Mouse (Mus musculus) hindbrain, embryonic 15.5 days (tissue): ENCODE data around the gene Itga1. TPM values are rescaled to one million over a fixed set of nuclear protein-coding genes. Genes with fewer than 3 reads are reported as not detected.

Experiments used
- ATAC-seq: fragments of 200-750 bp; cut with Nextera tagmentation; 2 replicates; pipeline ENCODE4 v1.8.0; 2017; ENCODE audit warnings: low read depth, moderate number of reproducible peaks, moderate TSS enrichment; ENCODE audit not compliant: low FRiP score
- H3K27ac ChIP-seq: fragments of 300-500 bp; sonication (generic); replicated peaks from 2 replicates; pipeline ENCODE4 v1.5.1; 2015; ENCODE audit warnings: mild to moderate bottlenecking, inconsistent platforms
- H3K27me3 ChIP-seq: fragments of 300-500 bp; sonication (generic); 2 replicates; pipeline ENCODE4 v1.6.1; 2015; ENCODE audit warnings: control low read depth, inconsistent platforms
- H3K36me3 ChIP-seq: fragments of 300-500 bp; sonication (generic); 2 replicates; pipeline ENCODE4 v1.6.1; 2015; ENCODE audit warnings: control low read depth, inconsistent platforms
- H3K4me1 ChIP-seq: fragments of 300-500 bp; sonication (generic); replicated peaks from 2 replicates; pipeline ENCODE4 v1.6.1; 2015; ENCODE audit warnings: control low read depth, inconsistent platforms
- H3K4me2 ChIP-seq: fragments of 300-500 bp; sonication (generic); 2 replicates; pipeline ENCODE4 v1.6.1; 2015; ENCODE audit warnings: moderate library complexity, mild to moderate bottlenecking, inconsistent platforms
- H3K4me3 ChIP-seq: fragments of 300-500 bp; sonication (generic); 2 replicates; pipeline ENCODE4 v1.5.1; 2015; ENCODE audit warnings: mild to moderate bottlenecking, inconsistent platforms
- H3K9ac ChIP-seq: fragments of 300-500 bp; sonication (generic); 2 replicates; pipeline ENCODE4 v1.6.1; 2015; ENCODE audit warnings: inconsistent platforms
- H3K9me3 ChIP-seq: fragments of 300-500 bp; sonication (generic); 2 replicates; pipeline ENCODE4 v1.6.1; 2016; ENCODE audit warnings: control low read depth, inconsistent platforms
- WGBS: fragments of 180-500 bp; shearing (Covaris S2); methylation state at CpG from one replicate; pipeline ENCODE4 v1.1.7; 2015; 5-methylcytosine and 5-hydroxymethylcytosine counted together
- polyA plus RNA-seq: library from polyadenylated mRNA; unstranded; fragments of >200 nt; fragmentation: Nextera tagmentation; extraction: Ambion mirVana; gene quantifications from 2 replicates; pipeline ENCODE4 v1.2.1, GENCODE M21; 2015

Gene Itga1
- polyA plus RNA-seq, 1 experiment from 2014 or later = 6.3 TPM

DNA sequence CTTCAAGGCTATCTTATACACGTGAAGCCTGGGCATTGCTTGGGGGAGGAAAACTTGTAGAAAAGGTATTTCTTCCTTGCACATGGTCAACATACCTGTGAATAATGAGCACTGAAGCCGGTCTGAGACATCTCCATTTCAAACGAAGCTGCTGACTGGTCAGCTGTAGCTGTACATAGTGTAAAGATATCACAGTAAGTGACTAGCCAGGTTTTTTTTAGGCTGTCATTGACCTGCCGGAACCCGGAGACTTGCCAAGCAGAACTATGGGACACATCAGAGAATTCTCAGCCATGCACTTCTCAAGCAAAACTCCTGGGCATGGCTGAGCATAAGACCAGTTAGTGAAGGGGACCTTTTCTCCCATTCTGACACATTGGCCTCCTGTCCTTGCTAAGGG lies 99.6 kb downstream of the Itga1 start:
- no peak overlapping the region for H3K27ac ChIP-seq
- H3K4me1 ChIP-seq = peaks cover 4% of the 10 kb centered on the region; the same call in 1 of the 2 replicates
- H3K9ac ChIP-seq = no peak overlapping the region
- no peak overlapping the region for H3K4me2 ChIP-seq
- H3K27me3 ChIP-seq = no peaks in the 10 kb centered on the region
- ATAC-seq = no peak
- H3K9me3 ChIP-seq = no peaks in the 10 kb centered on the region
- WGBS = 92% methylated on average over 5 of the region's 5 CpGs
- H3K36me3 ChIP-seq = no peaks in the 10 kb centered on the region
- H3K4me3 ChIP-seq = no peak overlapping the region

DNA sequence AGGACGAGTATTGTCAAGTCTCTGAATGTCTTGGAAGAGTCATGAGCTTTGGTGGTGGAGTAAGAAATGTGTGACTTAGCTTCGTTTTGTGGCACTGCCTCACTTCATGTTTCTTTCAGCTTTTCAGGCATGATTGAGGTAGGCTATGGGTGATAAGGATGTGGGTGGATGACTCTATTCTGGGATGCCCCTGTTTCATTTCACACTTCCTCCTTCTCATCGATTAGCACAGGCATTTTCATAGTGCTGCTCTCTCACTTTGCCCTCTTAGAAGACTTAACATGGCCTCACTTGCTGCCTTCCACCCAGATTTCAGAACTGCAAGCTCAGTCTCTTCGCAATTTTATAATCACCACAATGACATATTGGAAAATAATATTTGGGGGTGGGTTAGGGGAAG lies 102.2 kb downstream of the Itga1 start:
- Histone ChIP-seq H3K4me3 (no peak overlapping the region), H3K4me1 (no peaks in the 10 kb centered on the region), H3K9ac (no peak overlapping the region), H3K36me3 (no peaks in the 10 kb centered on the region), H3K4me2 (no peak overlapping the region), H3K27ac (no peak overlapping the region), H3K9me3 (no peaks in the 10 kb centered on the region), H3K27me3 (no peaks in the 10 kb centered on the region)
- ATAC-seq = no peak
- WGBS = 91% methylated on average over 4 of the region's 4 CpGs

DNA sequence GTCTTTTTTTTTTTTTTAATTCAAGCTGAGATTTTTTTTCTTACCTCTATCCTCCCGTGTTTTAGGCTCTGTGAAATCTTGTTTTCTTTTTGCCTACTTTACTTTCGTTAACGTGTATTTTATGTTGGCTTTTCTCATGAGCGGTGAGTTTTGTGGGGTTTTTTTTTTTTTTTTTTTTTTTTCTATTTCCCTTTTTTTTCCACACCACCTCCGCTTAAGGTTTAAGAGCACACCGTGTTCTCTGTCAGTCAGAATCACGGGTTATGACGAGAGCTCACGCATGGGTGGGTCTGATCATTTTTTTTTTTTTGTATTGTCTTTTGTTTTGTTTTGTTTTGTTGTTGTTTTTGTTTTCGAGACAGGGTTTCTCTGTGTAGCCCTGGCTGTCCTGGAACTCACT lies 103.7 kb downstream of the Itga1 start:
- no peaks in the 10 kb centered on the region for H3K36me3 ChIP-seq
- ATAC-seq = no peak
- no peak overlapping the region for H3K9ac ChIP-seq
- WGBS = 91% methylated on average over 10 of the region's 10 CpGs
- H3K27ac ChIP-seq = no peak overlapping the region
- no peaks in the 10 kb centered on the region; the same call in 1 of the 2 replicates for H3K4me1 ChIP-seq
- H3K4me3 ChIP-seq = no peak overlapping the region
- H3K9me3 ChIP-seq = no peaks in the 10 kb centered on the region
- no peaks in the 10 kb centered on the region for H3K27me3 ChIP-seq
- no peak overlapping the region for H3K4me2 ChIP-seq

DNA sequence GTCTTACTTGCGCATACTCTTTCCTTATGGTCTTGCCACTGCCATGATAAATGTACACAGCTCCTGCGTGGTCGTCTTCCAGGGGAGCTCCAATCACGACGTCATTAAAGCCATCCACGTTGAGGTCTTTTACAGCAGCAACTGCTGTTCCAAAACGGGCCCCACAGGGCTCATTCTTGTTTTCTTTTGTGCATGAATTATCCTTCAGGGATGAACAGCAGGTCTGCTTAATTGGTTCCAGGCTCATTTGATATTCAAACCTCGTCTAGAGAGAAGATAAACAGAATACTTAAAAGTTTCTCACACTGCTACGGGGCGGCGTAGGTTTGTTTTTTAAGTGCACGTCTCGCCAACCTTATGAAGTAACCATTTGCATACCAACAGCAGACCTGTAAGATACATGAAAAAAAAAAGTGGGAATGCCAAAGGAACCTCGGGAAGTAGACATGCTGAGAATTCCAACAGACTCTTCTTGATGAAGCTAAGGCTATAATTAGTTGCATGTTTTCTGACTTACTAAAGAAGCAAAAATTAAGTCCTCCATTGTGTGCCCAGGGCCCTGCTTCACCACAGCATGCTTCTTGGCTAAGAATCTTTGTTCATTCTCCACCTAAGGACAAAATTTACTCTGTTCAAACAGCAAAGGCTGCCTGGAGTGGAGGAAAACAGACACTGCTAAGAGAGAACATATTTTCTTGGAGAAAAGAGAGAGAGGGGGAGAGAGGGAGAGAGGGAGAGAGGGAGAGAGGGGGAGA lies 109.3 kb downstream of the Itga1 start:
- Histone ChIP-seq H3K27ac (0 out of 2 replicates have a peak overlapping the region, but pooled peaks have one; percentile 53), H3K9ac (no peak overlapping the region), H3K4me1 (peaks cover 8% of the 10 kb centered on the region), H3K9me3 (no peaks in the 10 kb centered on the region), H3K4me3 (no peak overlapping the region), H3K4me2 (peak overlapping the region; percentile 37), H3K36me3 (no peaks in the 10 kb centered on the region), H3K27me3 (no peaks in the 10 kb centered on the region)
- ATAC-seq = peak; percentile 90
- WGBS = 20% methylated on average over 14 of the region's 14 CpGs

DNA sequence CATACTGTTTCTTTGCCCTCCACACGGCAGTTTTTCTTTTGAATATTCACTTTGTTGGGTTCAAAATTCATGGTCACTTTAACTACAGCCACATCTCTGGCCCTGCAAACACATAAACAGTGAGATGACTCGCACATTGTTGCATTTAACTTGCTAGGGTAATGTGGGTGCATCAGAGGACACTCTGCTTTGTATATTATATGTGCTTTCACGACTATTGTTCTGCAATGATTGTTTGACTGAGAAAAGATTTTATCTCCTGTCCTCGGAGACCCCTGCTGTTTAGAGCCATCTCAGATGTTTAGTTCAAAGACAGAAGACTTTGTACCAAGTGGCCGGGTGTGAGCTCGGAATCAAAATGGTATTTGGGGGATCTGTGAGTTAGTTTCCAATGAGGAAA lies 114.1 kb downstream of the Itga1 start:
- H3K9ac ChIP-seq = no peak overlapping the region
- H3K4me3 ChIP-seq = no peak overlapping the region
- ATAC-seq = no peak
- peaks cover 7% of the 10 kb centered on the region; the same call in 1 of the 2 replicates for H3K4me1 ChIP-seq
- WGBS = 60% methylated on average over 6 of the region's 6 CpGs
- no peaks in the 10 kb centered on the region for H3K27me3 ChIP-seq
- H3K9me3 ChIP-seq = no peaks in the 10 kb centered on the region
- H3K4me2 ChIP-seq = no peak overlapping the region
- no peaks in the 10 kb centered on the region for H3K36me3 ChIP-seq
- H3K27ac ChIP-seq = no peak overlapping the region

DNA sequence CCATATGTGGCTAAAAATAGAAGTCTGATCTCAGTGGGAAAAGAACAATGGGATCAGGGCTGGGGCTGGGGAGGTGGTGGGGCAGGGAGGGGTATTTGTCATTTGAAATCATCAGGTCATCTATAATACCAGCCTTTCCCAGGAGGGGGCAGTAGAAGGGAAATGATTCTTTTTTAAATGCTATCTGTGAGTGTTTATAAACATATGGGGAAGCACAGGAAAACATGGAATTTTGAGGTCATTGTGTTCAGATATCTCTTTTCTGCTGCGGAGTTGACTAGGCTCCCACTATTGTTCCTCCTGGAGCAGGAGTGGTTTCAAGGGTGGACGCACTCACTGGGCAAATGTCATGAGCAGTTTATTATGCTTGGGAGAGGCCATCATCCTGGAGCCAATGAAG lies 114.6 kb downstream of the Itga1 start:
- H3K9ac ChIP-seq = no peak overlapping the region
- no peaks in the 10 kb centered on the region for H3K27me3 ChIP-seq
- no peaks in the 10 kb centered on the region for H3K36me3 ChIP-seq
- H3K4me3 ChIP-seq = no peak overlapping the region
- H3K27ac ChIP-seq = no peak overlapping the region
- peaks cover 2% of the 10 kb centered on the region; the same call in 1 of the 2 replicates for H3K4me1 ChIP-seq
- H3K4me2 ChIP-seq = no peak overlapping the region
- H3K9me3 ChIP-seq = no peaks in the 10 kb centered on the region
- no peak for ATAC-seq
- 58% methylated on average over 2 of the region's 2 CpGs for WGBS

DNA sequence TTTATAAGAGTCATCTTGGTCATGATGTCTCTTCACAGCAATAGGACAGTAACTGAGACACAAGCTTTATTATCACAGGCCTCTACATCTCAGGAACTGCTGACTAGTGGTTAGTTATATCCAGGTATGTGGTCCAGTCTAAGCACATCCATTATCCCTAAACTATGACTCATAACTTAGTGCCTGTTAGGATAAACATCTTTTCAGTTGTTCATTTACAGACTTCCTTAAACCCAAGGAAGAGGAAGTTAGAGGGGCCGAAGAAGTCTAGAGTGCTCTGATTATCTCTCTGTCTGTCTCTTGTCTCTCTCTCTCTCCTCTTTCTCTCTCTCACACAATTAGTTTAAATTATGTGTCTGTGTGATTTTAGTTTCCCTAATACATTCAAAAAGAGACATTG lies 117.1 kb downstream of the Itga1 start:
- H3K4me3 ChIP-seq = no peak overlapping the region
- H3K27ac ChIP-seq = no peak overlapping the region
- WGBS = 94% methylated on average over 1 of the region's 1 CpGs
- H3K36me3 ChIP-seq = no peaks in the 10 kb centered on the region
- no peaks in the 10 kb centered on the region for H3K4me1 ChIP-seq
- H3K9me3 ChIP-seq = no peaks in the 10 kb centered on the region
- no peak for ATAC-seq
- H3K4me2 ChIP-seq = no peak overlapping the region
- H3K9ac ChIP-seq = no peak overlapping the region
- H3K27me3 ChIP-seq = no peaks in the 10 kb centered on the region

DNA sequence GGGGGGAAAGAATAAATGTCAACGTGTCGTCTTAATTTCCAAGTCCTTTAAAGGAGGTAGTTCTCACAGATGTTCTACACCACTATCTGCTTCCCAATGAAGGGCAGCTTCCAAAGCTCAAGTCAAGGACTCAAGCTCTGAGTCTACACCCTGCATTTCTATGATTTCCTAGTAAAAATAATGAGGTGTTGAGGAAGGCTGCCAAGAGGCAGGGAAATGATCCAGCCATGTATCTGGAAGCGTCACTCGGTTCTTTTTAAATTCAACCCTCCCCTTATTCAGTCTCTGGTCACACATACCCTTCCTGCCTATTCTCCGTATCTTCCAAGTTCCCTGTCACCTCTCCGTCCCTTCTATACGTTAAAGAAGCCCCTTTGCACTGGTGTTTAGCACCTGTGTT lies 118.6 kb downstream of the Itga1 start:
- no peaks in the 10 kb centered on the region for H3K27me3 ChIP-seq
- no peaks in the 10 kb centered on the region for H3K9me3 ChIP-seq
- no peak overlapping the region for H3K4me2 ChIP-seq
- no peak overlapping the region for H3K9ac ChIP-seq
- H3K36me3 ChIP-seq = no peaks in the 10 kb centered on the region
- no peak overlapping the region for H3K27ac ChIP-seq
- no peaks in the 10 kb centered on the region for H3K4me1 ChIP-seq
- 85% methylated on average over 7 of the region's 7 CpGs for WGBS
- no peak overlapping the region for H3K4me3 ChIP-seq
- ATAC-seq = no peak

DNA sequence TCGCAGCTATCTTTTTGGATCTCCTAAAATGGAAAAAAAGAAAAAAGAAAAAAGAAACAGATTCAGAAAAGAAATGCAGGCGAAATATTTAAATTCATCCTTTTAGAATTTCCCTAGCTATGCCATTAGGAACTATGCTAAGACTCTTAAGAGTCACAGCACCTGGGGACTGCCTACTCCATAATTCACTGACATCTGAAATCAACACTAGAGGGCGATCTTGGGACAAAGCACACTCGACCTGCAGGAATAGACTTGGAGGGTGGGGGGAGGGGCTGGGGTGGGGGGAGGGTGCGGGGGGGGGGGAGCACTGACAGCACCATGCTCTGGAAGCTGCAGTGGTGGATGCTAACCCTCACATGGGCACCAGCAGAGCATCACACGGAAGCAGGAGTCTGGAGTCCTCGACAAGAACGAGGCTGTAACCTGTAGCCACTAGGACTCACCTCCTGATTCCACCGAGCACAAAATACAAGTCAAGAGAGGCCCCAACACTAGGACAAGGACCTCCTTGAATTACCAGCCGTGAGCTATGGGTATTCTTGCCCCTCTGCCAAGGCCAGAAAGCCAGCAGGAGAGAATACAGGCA lies 120.8 kb downstream of the Itga1 start:
- WGBS = 43% methylated on average over 10 of the region's 10 CpGs
- Histone ChIP-seq H3K4me3 (no peak overlapping the region), H3K27me3 (no peaks in the 10 kb centered on the region), H3K4me2 (no peak overlapping the region), H3K27ac (no peak overlapping the region), H3K4me1 (no peaks in the 10 kb centered on the region), H3K9ac (no peak overlapping the region), H3K36me3 (no peaks in the 10 kb centered on the region), H3K9me3 (no peaks in the 10 kb centered on the region)
- ATAC-seq = no peak

DNA sequence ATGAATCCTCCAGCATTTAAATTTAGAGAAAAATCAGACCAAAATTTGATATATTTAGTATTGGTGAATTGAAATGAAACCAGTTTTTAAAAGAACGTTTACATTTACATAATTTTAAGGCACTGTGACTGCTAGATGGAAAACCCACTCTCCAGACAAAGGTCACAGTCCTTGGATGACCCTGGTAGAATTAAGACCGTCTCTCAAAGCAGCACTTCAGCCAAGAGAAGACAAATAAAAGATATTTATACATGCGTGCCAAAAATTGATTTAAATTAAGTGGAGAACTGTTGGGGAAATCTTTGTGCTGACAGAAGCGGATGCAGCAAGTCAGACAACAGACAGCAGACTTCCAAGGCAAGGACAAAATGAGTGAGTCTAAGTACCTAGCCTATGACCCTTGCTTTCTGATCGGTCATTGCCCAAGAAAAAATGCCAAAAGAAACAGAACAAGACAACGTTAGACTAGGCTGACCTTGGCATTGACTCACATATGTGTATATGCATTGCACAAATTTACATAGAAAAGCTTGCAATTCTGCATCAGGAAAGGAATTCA lies 127.2 kb downstream of the Itga1 start:
- Histone ChIP-seq H3K9me3 (no peaks in the 10 kb centered on the region), H3K36me3 (no peaks in the 10 kb centered on the region), H3K4me3 (no peak overlapping the region), H3K4me2 (no peak overlapping the region), H3K27me3 (no peaks in the 10 kb centered on the region), H3K9ac (no peak overlapping the region), H3K4me1 (no peaks in the 10 kb centered on the region), H3K27ac (no peak overlapping the region)
- WGBS = 78% methylated on average over 6 of the region's 6 CpGs
- no peak for ATAC-seq

DNA sequence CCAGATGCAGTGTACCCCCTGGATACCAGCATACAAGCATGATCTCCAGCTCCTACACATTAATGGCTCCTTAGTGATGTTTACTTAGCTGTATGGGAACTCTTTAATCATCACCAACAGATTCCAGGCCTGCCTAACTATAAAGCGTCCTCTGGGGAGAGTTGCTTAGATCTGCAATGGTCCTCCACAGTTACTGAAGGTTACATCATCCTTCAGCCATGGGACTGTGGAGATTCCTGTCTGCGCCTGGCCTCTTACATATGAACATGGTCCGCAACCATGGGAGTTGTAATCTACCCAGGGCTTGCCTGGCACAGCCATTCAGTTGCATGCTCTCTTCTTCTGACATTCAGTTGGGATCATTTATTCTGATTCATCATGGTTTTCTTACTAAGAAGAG lies 129.9 kb downstream of the Itga1 start:
- Histone ChIP-seq H3K4me2 (no peak overlapping the region), H3K9me3 (no peaks in the 10 kb centered on the region), H3K36me3 (no peaks in the 10 kb centered on the region), H3K9ac (no peak overlapping the region), H3K4me1 (no peaks in the 10 kb centered on the region), H3K27ac (no peak overlapping the region), H3K27me3 (no peaks in the 10 kb centered on the region), H3K4me3 (no peak overlapping the region)
- no peak for ATAC-seq
- WGBS = 95% methylated on average over 3 of the region's 3 CpGs

DNA sequence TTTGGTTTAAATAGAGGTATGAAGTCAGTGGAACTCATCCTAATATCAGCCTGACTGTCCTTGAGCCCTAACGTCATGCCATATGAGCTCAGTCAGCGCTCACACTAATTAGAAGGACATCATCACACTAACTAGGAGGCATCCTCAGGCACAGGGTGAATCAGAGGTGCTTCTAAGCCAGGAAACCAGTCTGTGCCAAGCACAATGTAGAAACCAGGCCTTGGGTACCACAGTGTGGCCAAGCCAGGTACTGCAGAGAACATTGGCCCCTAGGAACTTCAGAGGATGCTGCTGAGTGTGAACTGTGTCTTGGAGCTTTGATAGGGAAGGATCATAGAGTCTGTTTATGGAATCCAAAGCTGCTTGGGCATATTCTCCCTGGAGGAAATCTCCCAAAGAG lies 137.5 kb downstream of the Itga1 start:
- Histone ChIP-seq H3K9me3 (no peaks in the 10 kb centered on the region), H3K4me3 (no peak overlapping the region), H3K27ac (no peak overlapping the region), H3K9ac (no peak overlapping the region), H3K4me2 (no peak overlapping the region), H3K36me3 (no peaks in the 10 kb centered on the region), H3K4me1 (no peaks in the 10 kb centered on the region), H3K27me3 (no peaks in the 10 kb centered on the region)
- peak; percentile 93 for ATAC-seq
- 36% methylated on average over 2 of the region's 2 CpGs for WGBS
